Mouse (Mus musculus): ENCODE data around the gene Arhgap6. TPM values are rescaled to one million over a fixed set of nuclear protein-coding genes. Genes with fewer than 3 reads are reported as not detected.

Gene Arhgap6
- polyA plus RNA-seq (2015; fragmentation: Nextera tagmentation; extraction: Ambion mirVana) = 10.9 and 14.0 TPM in 2 replicates

DNA sequence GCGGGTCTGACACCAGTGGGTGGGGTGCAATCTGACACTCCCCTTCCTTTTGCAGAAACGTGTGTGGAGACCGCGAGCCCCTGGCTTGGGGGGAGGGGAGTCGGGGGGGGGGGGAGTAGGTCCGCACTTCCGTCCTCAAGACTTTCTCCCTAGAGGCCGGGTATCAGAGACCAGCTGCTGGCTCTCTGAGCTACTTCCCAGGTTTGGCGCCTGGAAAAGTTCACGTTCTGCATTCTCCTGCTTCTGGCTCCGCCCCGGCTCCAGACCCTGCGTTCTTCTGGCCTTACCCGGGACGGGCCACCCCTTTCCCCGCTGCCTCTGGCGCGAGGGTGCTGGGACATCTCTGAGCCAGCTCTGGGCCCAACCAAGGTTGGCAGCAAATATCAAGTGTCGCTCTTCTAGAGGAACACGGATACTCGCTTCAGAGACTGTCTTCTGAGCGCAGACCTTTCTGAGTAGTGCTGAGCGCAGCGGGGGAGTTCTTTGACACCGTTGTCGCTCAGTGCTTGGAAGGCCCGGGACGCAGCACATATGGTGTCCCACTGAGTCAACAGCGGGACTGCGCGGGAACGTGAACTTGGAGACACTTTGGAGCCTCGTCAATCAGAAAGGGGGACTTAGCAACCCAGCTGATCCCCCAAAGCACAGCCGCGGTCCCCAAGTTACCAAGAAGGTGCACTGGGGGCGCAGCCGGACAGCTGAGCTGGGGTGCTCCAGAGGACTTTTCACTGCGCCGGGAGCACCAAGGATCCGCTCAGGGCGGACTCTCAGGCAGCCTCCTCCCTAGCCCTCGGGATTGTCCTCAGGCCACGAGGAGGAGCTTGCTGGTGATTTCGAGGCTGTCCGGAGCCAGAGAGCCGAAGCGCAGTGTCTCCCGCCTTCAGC is at the start of gene Arhgap6:
TSS of gene Arhgap6 (plus strand) at position 126 of the 885 bp plus-strand sequence.

DNA sequence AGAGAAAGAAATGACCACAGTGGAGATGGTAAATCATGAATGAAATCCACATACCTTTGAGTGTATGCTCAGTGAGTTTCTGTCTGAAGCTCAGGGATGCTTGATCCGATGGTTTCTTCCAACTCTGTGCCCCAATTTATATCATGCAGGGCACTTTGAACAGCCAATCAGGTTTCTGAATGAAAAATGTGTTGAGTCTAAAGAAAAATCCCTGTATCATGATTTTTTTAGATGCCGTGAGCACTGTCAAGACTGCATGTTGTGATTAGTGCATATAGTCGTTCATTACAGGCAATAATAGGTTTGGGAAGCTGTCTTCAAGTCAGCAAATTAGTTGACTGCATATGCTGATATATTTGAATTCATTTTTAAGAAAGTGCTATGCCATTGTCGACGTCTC is 392.2 kb downstream of the Arhgap6 start, which contains the start of gene Amelx:
TSS of gene Amelx (minus strand) at position 101 of the 400 bp plus-strand sequence.

GRCm38 (mm10) chrX:169319945-169320667 is 525.2 kb downstream of the Arhgap6 start, which contains the start of gene Hccs:
TSS of gene Hccs (minus strand) at chrX:169320372.

Other genes with a start within 250 kb of the Arhgap6 start
- gene Frmpd4, start 217.9 kb upstream of the Arhgap6 start, polyA plus RNA-seq (2015; fragmentation: Nextera tagmentation; extraction: Ambion mirVana) = 0.02 and 0.07 TPM in 2 replicates
- gene Msl3, start 121.2 kb upstream of the Arhgap6 start, polyA plus RNA-seq (2015; fragmentation: Nextera tagmentation; extraction: Ambion mirVana) = 26.8 and 35.0 TPM in 2 replicates